Mouse (Mus musculus): ENCODE data around the gene Atp6v1c2. TPM values are rescaled to one million over a fixed set of nuclear protein-coding genes. Genes with fewer than 3 reads are reported as not detected.

Gene Atp6v1c2
- polyA plus RNA-seq, 1 experiment from 2014 or later: 0.41 TPM

- Histone ChIP-seq H3K27me3 (replicated peaks) (no peaks in the 10 kb centered on the region), H3K9me3 (replicated peaks) (no peaks in the 10 kb centered on the region), H3K36me3 (peaks cover 73% of the 10 kb centered on the region), H3K27ac (replicated peaks) (no peak overlapping the region), H3K4me3 (replicated peaks) (no peak overlapping the region), H3K4me1 (no peaks in the 10 kb centered on the region), H3K4me2 (no peak overlapping the region), H3K9ac (replicated peaks) (no peak overlapping the region)
- no peak for ATAC-seq (ENCODE audit: low FRiP score)
- 89% methylated on average over 9 of the region's 9 CpGs for WGBS
Observed at GRCm38 (mm10) chr12:17358981-17359380, 29.8 kb upstream of the Atp6v1c2 start.

DNA sequence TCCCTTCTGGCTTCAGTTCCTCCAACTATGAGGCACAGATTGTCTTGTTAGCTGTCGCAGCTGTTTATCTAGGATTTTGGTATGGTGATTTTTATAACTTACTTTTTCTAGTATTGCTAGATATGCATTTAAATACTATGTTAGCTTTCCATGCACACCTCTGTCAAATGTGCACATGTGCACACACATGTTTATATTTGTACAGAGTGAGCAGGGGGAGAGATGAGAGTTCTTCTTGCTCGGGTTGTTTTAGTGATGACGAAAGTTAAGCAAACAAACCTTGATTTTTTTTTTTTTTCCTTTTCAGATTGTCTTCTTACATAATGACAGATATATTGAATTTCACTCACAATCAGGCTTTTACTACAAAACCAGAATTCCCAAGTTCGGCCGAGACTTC, 28.6 kb upstream of the Atp6v1c2 start:
- Histone ChIP-seq H3K4me3 (replicated peaks) (no peak overlapping the region), H3K36me3 (peaks cover 73% of the 10 kb centered on the region), H3K4me2 (no peak overlapping the region), H3K27me3 (replicated peaks) (no peaks in the 10 kb centered on the region), H3K27ac (replicated peaks) (no peak overlapping the region), H3K4me1 (no peaks in the 10 kb centered on the region), H3K9ac (replicated peaks) (no peak overlapping the region), H3K9me3 (replicated peaks) (no peaks in the 10 kb centered on the region)
- WGBS: 96% methylated on average over 5 of the region's 5 CpGs
- no peak for ATAC-seq (ENCODE audit: low FRiP score)

DNA sequence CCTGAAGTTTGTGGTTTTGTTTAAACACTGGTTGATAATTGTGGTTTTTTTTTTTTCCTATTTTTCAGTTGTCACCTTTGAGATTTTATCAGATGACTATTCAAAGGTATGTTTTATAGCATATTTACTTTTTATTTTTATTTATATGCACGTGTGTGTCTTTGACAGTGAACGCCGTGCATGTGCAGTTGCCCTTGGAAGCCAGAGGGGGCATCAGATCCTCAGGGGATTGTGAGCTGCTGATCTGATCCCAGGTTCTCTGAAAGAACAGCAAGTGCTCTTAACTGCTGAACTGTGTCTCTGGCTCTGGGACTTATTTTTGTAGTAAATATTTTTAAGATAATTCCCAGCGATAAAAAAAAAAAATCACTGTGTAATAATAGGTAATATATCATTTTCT, 27.7 kb upstream of the Atp6v1c2 start:
- WGBS: 89% methylated on average over 4 of the region's 4 CpGs
- Histone ChIP-seq H3K9me3 (replicated peaks) (no peaks in the 10 kb centered on the region), H3K36me3 (peaks cover 66% of the 10 kb centered on the region)

GRCm38 (mm10) chr12:17350106-17350505, 20.9 kb upstream of the Atp6v1c2 start:
- Histone ChIP-seq H3K36me3 (peaks cover 24% of the 10 kb centered on the region), H3K27me3 (replicated peaks) (no peaks in the 10 kb centered on the region), H3K4me3 (replicated peaks) (no peak overlapping the region), H3K9ac (replicated peaks) (no peak overlapping the region), H3K4me2 (no peak overlapping the region), H3K9me3 (replicated peaks) (no peaks in the 10 kb centered on the region), H3K4me1 (peaks cover 16% of the 10 kb centered on the region), H3K27ac (replicated peaks) (no peak overlapping the region)
- no peak for ATAC-seq (ENCODE audit: low FRiP score)

More for the DNA sequence above, 27.7 kb upstream of the Atp6v1c2 start:
- Histone ChIP-seq H3K9ac (replicated peaks) (no peak overlapping the region), H3K4me1 (no peaks in the 10 kb centered on the region), H3K27me3 (replicated peaks) (no peaks in the 10 kb centered on the region), H3K4me2 (no peak overlapping the region), H3K27ac (replicated peaks) (no peak overlapping the region), H3K4me3 (replicated peaks) (no peak overlapping the region)
- no peak for ATAC-seq (ENCODE audit: low FRiP score)

- Histone ChIP-seq H3K4me2 (peak within 1 kb of the TSS; percentile 84), H3K27me3 (replicated peaks) (no peaks in the 10 kb centered on the region), H3K9me3 (replicated peaks) (no peaks in the 10 kb centered on the region), H3K27ac (replicated peaks) (peak within 1 kb of the TSS; percentile 68), H3K4me1 (peaks cover 16% of the 10 kb centered on the region), H3K4me3 (replicated peaks) (peak within 1 kb of the TSS; percentile 81), H3K9ac (replicated peaks) (peak within 1 kb of the TSS; percentile 73), H3K36me3 (peaks cover 7% of the 10 kb centered on the region)
- under 1% methylated on average over 42 of the region's 42 CpGs for WGBS
- peak; percentile 98 for ATAC-seq (ENCODE audit: low FRiP score)
Observed at GRCm38 (mm10) chr12:17348048-17349036, 19.2 kb upstream of the Atp6v1c2 start, which contains the start of gene Nol10. Nol10 (plus strand) TSS chr12:17348458.

DNA sequence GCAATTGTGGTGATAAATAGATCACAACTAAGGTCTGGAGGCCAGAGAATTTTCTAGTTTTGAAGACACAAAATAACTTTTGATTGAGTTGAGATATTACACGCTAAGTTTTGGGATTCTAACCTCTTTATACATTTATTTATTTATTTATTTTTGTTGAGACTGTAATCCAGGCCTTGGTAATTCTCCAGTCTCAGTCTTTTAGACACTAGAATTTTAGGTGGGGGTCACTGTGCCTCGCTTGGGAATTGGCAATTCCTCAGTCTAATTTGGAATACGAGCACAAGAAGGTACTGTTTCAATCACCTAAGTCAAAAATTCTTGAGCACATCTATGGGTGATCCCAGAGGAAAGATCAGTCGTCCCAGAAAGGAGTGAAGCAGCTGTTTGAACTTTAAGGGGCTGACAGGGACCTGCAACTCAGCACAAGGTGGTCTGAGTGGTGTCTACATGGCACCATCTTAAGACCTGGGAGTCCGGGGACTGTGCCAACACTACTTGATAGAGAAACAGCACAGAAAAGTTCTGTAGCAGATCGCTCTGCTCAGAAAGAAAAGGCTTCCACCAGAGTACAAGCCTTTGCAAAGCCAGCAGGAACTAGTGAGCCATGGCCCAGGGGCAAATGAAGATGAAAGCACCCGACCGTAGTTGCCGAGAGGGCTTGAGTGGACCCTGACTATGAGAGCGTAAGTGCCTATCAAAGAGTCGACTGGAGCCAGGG, 18.3 kb upstream of the Atp6v1c2 start:
- peaks cover 16% of the 10 kb centered on the region for H3K4me1 ChIP-seq
- peak overlapping the region; percentile 73 for H3K9ac ChIP-seq (replicated peaks)
- no peaks in the 10 kb centered on the region for H3K9me3 ChIP-seq (replicated peaks)
- H3K4me3 ChIP-seq (replicated peaks): peak overlapping the region; percentile 81
- peak overlapping the region; percentile 84 for H3K4me2 ChIP-seq
- no peaks in the 10 kb centered on the region for H3K27me3 ChIP-seq (replicated peaks)
- peak; percentile 52; the same call in 1 of the 2 replicates for ATAC-seq (ENCODE audit: low FRiP score)
- H3K27ac ChIP-seq (replicated peaks): peak overlapping the region; percentile 68
- WGBS: 40% methylated on average over 11 of the region's 11 CpGs
- H3K36me3 ChIP-seq: peaks cover 3% of the 10 kb centered on the region; the same call in 1 of the 2 replicates

DNA sequence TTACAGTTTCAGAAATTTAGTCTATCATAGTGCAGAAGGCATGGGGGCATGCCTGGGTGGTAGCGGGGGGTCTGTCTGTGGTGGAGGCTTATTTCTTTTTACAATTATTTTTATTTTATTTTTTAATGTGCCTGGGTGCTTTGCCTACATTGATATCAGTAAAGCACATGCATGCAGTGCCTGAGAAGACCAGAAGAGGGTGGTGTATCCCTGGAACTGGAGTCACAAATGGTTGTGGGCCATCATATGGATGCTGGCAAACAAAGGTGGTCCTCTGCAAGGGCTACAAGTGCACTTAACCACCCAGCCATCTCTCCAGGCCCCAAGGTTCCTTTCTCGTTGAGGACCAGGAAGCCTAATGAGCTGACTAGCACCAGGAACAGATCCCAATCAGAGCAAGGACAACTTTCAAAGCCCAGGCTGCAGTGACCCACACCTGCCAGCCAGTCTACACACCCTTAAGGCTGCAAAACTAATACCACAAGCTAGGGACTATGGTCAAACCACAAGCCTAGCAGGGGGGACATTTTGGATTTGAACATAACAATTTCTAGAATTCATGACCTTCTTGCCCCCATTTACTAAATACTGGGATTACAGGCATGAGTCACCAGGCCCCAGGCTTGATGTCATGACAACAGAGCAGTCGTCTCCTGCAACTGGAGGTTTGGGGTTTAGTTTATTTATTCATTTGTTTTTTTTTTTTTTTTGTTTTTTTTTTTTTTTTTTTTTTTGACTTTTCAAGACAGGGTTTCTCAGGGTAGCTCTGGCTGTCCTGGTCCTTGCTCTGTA, 10.2 kb upstream of the Atp6v1c2 start:
- Histone ChIP-seq H3K4me1 (no peaks in the 10 kb centered on the region), H3K9me3 (replicated peaks) (no peaks in the 10 kb centered on the region), H3K27ac (replicated peaks) (no peak overlapping the region), H3K27me3 (replicated peaks) (no peaks in the 10 kb centered on the region), H3K9ac (replicated peaks) (no peak overlapping the region), H3K4me3 (replicated peaks) (no peak overlapping the region), H3K36me3 (no peaks in the 10 kb centered on the region), H3K4me2 (no peak overlapping the region)
- 77% methylated on average over 3 of the region's 3 CpGs for WGBS
- ATAC-seq (ENCODE audit: low FRiP score): no peak

DNA sequence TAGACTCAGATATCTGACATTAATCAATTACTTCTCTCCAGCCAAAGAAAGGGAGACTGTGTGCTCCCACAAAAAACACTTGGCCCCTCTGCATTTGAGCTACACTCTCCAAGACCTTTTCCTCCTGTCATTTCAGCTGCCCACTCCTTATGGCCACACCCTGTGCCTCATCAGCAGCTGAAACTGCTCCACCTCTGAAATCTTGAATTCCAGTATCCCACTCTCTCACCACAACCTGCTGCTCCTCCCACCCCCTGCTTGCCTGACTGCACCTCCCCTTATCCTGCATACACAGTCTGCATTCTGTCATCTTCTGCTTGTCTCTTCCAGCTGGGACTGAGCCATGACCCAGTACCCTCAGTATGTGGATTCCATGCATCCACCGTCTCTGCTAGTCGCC, 9.2 kb upstream of the Atp6v1c2 start:
- H3K9me3 ChIP-seq (replicated peaks): no peaks in the 10 kb centered on the region
- H3K27ac ChIP-seq (replicated peaks): no peak overlapping the region
- no peak for ATAC-seq (ENCODE audit: low FRiP score)
- H3K4me2 ChIP-seq: no peak overlapping the region
- 86% methylated on average over 2 of the region's 2 CpGs for WGBS
- no peaks in the 10 kb centered on the region for H3K4me1 ChIP-seq
- no peaks in the 10 kb centered on the region for H3K27me3 ChIP-seq (replicated peaks)
- no peaks in the 10 kb centered on the region for H3K36me3 ChIP-seq
- H3K4me3 ChIP-seq (replicated peaks): no peak overlapping the region
- no peak overlapping the region for H3K9ac ChIP-seq (replicated peaks)

- Histone ChIP-seq H3K4me3 (replicated peaks) (no peak overlapping the region), H3K27ac (replicated peaks) (no peak overlapping the region), H3K4me1 (no peaks in the 10 kb centered on the region), H3K4me2 (no peak overlapping the region), H3K9me3 (replicated peaks) (no peaks in the 10 kb centered on the region), H3K27me3 (replicated peaks) (no peaks in the 10 kb centered on the region), H3K36me3 (no peaks in the 10 kb centered on the region), H3K9ac (replicated peaks) (no peak overlapping the region)
- no peak for ATAC-seq (ENCODE audit: low FRiP score)
- 29% methylated on average over 1 of the region's 1 CpGs for WGBS
Observed at GRCm38 (mm10) chr12:17333459-17333858, 4.3 kb upstream of the Atp6v1c2 start.

DNA sequence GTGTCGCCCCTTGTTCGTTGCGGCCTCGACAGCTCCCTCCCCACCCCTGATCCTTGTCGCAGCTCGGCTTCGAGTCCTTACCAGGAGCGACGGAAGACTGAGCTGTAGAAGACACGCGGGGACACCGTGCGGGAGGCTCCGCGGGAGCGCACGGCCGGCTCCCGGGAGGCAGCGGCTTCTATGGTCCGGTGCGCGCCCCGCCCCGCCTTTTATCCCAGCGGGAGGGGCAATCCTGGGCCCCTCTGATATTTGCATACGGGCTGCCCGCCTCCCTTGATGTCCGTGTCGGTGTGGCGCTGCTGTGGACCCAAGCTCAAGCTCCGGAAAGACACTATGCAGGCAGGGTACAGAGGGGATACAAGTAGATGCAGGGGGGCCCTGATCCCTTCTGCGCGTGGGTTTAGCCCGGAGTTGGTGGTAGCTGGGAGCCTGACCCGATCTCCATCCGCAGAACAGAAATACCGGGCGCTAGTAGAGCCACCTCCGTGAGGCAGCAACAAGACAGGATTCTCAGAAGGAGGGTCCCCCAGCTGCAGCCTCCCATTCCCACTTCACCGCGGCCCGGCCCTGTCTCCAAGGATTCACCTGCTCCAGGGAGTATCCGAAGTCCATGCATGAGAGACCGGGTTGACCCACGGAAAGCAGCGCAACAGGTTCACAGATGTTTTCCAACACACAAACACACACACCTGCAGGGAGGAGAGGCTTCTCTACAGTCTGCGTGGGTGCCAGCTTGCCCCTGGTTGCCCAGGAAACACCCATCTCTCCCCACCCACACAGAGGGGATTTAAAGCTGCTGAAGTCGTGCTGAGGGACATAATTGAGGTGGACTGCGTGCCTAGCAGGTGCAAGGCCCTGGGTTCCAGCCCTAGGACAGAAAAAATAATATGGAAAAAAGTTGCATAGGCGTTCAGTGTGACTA, 4.3 kb downstream of the Atp6v1c2 start:
- Histone ChIP-seq H3K9ac (replicated peaks) (peak overlapping the region; percentile 45), H3K36me3 (no peaks in the 10 kb centered on the region), H3K4me3 (replicated peaks) (peak overlapping the region; percentile 43), H3K9me3 (replicated peaks) (no peaks in the 10 kb centered on the region), H3K27me3 (replicated peaks) (peaks cover 29% of the 10 kb centered on the region), H3K27ac (replicated peaks) (no peak overlapping the region), H3K4me2 (peak overlapping the region; percentile 91), H3K4me1 (peaks cover 14% of the 10 kb centered on the region)
- WGBS: 3% methylated on average over 51 of the region's 51 CpGs
- ATAC-seq (ENCODE audit: low FRiP score): peak; percentile 74

All from neural tube, embryonic 15.5 days (tissue).